Mouse (Mus musculus): Measurements from ENCODE around the gene Cdcp1. TPM values are rescaled to one million over a fixed set of nuclear protein-coding genes. Genes with fewer than 3 reads are reported as not detected.

Gene Cdcp1
- polyA plus RNA-seq (2012; rRNA removed): 0.59 and 0.60 TPM in 2 replicates

DNA sequence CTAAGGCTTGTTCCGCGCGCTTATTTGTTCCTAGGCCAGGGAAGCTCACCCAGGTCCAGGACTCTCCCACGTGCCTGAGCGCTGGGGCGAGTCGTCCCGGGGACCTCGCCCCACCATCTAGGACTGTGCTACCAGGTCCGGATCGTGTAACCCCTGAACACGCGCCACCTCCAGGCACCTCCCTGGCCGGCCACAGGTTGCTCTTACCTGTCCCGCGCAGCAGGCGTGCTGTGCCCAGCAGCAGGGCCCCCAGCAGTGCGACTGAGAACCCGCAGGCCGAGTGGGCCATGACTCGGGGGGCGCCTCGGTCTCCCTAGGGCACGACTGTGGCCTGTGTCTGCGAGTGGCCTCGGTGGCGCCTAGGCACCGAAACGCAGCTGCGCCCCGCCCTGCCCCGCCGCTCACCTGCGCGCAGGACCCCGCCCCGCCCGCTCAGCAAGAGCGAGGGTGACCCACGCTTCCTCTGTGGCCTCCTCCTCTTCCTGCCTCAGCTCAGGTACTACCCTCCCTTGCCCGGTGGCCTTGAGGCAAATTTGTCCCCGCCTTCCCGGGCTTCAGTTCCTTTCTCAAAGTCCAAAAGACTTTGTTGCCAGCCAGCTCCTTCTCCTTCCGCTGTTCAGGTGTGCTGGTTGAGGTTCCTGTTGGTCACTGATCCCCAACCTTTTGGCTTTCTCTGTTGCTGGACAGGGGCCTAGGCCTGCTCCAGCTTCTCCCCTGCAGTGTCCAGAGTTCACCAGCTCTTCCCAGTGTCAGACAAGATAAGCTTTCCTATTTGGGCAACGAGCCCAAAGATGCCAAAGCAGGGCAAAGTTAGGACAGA, at the start of gene Cdcp1:
TSS of gene Cdcp1 (minus strand) at position 418 of the 820 bp plus-strand sequence.
- DNase-seq (ENCODE audit: low read depth): no peak
- TF ChIP-seq POLR2A (IDR thresholded peaks at IDR 0.05; ENCODE audit: borderline replicate concordance, extremely low read depth, insufficient read depth, insufficient read length, poor library complexity, severe bottlenecking) (no peak), CTCF (IDR thresholded peaks at IDR 0.05; ENCODE audit: borderline replicate concordance, extremely low read depth, insufficient read depth, insufficient read length) (no peak)

DNA sequence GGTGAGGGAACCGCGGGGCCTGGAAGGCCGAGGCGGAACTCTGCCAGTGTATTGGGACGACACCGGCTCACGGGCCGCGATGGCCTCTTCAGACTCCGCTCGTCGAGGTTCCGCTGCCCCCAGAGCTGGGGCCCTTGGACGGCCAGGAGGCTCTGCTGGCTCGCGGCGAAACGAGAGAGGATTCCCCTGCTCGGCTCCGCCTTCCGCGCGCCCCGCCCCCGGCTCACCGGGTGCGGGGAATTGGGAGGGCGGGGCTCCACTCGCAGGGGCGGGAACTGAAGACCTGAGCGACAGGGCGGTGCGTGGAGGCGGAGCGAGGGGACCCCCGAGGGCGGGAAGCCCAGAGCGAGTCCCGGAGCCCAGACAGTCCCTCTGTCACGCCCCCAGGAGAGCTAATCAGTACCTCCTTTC, 44.8 kb upstream of the Cdcp1 start, which contains the start of gene Tmem158:
TSS of gene Tmem158 (minus strand) at position 154 of the 411 bp plus-strand sequence.
- TF ChIP-seq CTCF (IDR thresholded peaks at IDR 0.05; ENCODE audit: borderline replicate concordance, extremely low read depth, insufficient read depth, insufficient read length) (no peak), POLR2A (IDR thresholded peaks at IDR 0.05; ENCODE audit: borderline replicate concordance, extremely low read depth, insufficient read depth, insufficient read length, poor library complexity, severe bottlenecking) (peak; percentile 39; the same call in 1 of the 2 replicates)
- peak; percentile 93 for DNase-seq (ENCODE audit: low read depth)

GRCm38 (mm10) chr9:123259896-123260610, 44.2 kb upstream of the Cdcp1 start:
- no peak for TF ChIP-seq CTCF (IDR thresholded peaks at IDR 0.05; ENCODE audit: borderline replicate concordance, extremely low read depth, insufficient read depth, insufficient read length)
- no peak for TF ChIP-seq POLR2A (IDR thresholded peaks at IDR 0.05; ENCODE audit: borderline replicate concordance, extremely low read depth, insufficient read depth, insufficient read length, poor library complexity, severe bottlenecking)
- peak; percentile 69 for DNase-seq (ENCODE audit: low read depth)

DNA sequence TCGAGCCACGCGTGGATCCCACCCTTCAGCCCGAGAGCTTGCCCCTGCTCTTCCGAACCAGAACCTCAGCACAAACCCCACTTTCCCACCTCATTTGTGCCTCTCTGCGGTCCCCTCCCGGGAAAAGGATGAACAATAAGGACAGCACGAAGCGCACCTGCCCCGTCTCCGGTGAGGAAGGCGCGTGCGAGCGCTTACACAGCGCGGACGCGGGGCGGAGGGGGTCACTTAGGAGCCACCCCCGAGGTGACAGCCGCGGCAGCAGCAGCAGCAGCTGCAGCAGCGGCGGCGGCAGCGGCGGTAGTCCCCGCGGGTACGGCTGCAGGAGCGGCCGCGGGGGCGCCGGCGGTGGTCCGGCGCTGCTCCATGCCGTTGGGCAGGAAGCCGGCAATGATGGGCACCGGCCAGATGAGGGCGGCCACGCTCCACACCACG, 43.6 kb upstream of the Cdcp1 start:
- peak; percentile 87 for DNase-seq (ENCODE audit: low read depth)
- TF ChIP-seq CTCF (IDR thresholded peaks at IDR 0.05; ENCODE audit: borderline replicate concordance, extremely low read depth, insufficient read depth, insufficient read length): peak; percentile 83
- no peak for TF ChIP-seq POLR2A (IDR thresholded peaks at IDR 0.05; ENCODE audit: borderline replicate concordance, extremely low read depth, insufficient read depth, insufficient read length, poor library complexity, severe bottlenecking)

DNA sequence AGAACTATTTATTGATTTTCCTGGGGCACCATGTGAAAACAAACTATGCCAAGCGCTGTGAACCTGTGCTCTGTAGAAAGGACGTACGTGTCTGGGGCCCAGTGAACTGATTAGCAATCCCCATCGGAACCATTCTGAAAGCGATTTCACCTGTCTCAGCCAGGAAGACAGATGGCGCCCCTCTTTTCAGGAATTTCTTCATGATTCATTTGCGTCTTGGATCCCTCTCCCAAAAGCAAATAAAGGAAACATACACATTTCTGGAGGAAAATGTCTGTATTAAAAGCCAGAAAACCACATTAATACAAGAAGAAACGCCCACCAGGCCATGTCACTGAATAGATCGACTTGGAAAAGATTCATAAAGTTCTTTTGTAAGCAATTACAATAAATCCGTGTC, 43.0 kb upstream of the Cdcp1 start:
- DNase-seq (ENCODE audit: low read depth): peak; percentile 53
- no peak for TF ChIP-seq CTCF (IDR thresholded peaks at IDR 0.05; ENCODE audit: borderline replicate concordance, extremely low read depth, insufficient read depth, insufficient read length)
- no peak for TF ChIP-seq POLR2A (IDR thresholded peaks at IDR 0.05; ENCODE audit: borderline replicate concordance, extremely low read depth, insufficient read depth, insufficient read length, poor library complexity, severe bottlenecking)

DNA sequence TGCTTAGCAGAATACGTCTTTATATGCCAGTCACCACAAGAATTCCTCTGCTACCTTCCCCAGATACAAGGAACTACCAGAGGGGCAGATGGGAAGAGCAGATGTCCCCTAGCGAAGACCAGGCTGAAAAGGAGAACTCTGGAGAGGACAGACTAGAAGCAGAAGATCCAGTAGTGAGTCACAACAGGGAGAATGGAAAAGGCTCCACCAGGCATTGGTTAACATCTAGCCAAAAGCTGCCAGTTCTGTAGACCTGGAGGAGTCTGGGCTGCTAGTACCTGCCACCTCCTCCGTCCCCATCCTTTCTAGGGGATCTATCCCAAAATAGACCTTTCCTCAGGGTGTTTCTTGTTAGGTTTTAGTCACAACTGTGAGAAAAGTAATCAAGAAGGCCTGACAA, 39.9 kb upstream of the Cdcp1 start:
- DNase-seq (ENCODE audit: low read depth): no peak
- TF ChIP-seq CTCF (IDR thresholded peaks at IDR 0.05; ENCODE audit: borderline replicate concordance, extremely low read depth, insufficient read depth, insufficient read length) (no peak), POLR2A (IDR thresholded peaks at IDR 0.05; ENCODE audit: borderline replicate concordance, extremely low read depth, insufficient read depth, insufficient read length, poor library complexity, severe bottlenecking) (no peak)

GRCm38 (mm10) chr9:123247992-123248391, 32.2 kb upstream of the Cdcp1 start:
- DNase-seq (ENCODE audit: low read depth): no peak
- TF ChIP-seq CTCF (IDR thresholded peaks at IDR 0.05; ENCODE audit: borderline replicate concordance, extremely low read depth, insufficient read depth, insufficient read length): no peak
- TF ChIP-seq POLR2A (IDR thresholded peaks at IDR 0.05; ENCODE audit: borderline replicate concordance, extremely low read depth, insufficient read depth, insufficient read length, poor library complexity, severe bottlenecking): no peak

DNA sequence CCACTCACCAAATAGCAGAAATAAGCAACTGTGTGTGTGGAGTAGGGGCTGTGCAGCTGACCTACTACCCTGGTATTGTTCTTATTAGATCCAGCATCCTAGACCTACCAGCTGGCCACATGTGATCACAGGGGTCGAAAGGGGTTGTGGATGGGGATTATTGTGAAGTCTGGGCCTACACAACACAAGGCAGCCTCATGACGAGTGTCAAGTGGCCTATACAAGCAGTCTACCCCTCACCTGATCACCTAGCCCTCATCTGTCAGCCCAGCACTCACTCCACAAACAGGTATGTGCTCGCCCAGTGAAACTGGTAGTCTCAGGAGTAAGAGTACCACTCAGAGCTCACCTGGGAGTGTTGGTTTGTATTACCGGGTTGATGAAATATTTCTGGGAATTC, 29.3 kb upstream of the Cdcp1 start:
- TF ChIP-seq POLR2A (IDR thresholded peaks at IDR 0.05; ENCODE audit: borderline replicate concordance, extremely low read depth, insufficient read depth, insufficient read length, poor library complexity, severe bottlenecking): no peak
- TF ChIP-seq CTCF (IDR thresholded peaks at IDR 0.05; ENCODE audit: borderline replicate concordance, extremely low read depth, insufficient read depth, insufficient read length): no peak

GRCm38 (mm10) chr9:123243988-123244387, 28.1 kb upstream of the Cdcp1 start:
- TF ChIP-seq POLR2A (IDR thresholded peaks at IDR 0.05; ENCODE audit: borderline replicate concordance, extremely low read depth, insufficient read depth, insufficient read length, poor library complexity, severe bottlenecking) (no peak), CTCF (IDR thresholded peaks at IDR 0.05; ENCODE audit: borderline replicate concordance, extremely low read depth, insufficient read depth, insufficient read length) (no peak)

More for the DNA sequence above, 29.3 kb upstream of the Cdcp1 start:
- DNase-seq (ENCODE audit: low read depth): no peak

GRCm38 (mm10) chr9:123241191-123241590, 25.4 kb upstream of the Cdcp1 start:
- no peak for DNase-seq (ENCODE audit: low read depth)
- TF ChIP-seq POLR2A (IDR thresholded peaks at IDR 0.05; ENCODE audit: borderline replicate concordance, extremely low read depth, insufficient read depth, insufficient read length, poor library complexity, severe bottlenecking) (no peak), CTCF (IDR thresholded peaks at IDR 0.05; ENCODE audit: borderline replicate concordance, extremely low read depth, insufficient read depth, insufficient read length) (no peak)

More at GRCm38 (mm10) chr9:123243988-123244387, 28.1 kb upstream of the Cdcp1 start:
- DNase-seq (ENCODE audit: low read depth): no peak

DNA sequence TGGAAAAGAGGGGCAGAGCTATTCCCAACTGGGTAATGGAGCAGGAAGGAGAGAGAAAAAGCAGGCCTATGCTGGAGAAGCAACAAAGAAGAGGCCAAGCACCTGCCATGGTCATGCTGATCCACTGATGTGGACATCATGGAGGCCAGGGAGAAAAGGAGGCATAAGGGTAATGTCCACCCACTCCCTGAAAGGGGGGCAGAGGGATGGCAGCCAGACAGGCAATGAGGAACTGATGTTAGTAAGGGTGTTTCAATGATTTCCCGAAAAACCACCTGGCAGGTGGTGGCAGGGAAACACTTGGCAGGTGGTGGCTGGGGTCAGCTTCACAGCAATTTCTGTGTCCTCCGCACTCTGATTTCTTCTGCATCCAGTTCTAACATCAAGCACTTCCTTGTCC, 24.9 kb upstream of the Cdcp1 start:
- no peak for TF ChIP-seq CTCF (IDR thresholded peaks at IDR 0.05; ENCODE audit: borderline replicate concordance, extremely low read depth, insufficient read depth, insufficient read length)
- TF ChIP-seq POLR2A (IDR thresholded peaks at IDR 0.05; ENCODE audit: borderline replicate concordance, extremely low read depth, insufficient read depth, insufficient read length, poor library complexity, severe bottlenecking): no peak
- DNase-seq (ENCODE audit: low read depth): no peak
